Mouse (Mus musculus) neutrophil, adult 5-6 weeks (primary cell): ENCODE measurements around the gene Anks1. TPM values are rescaled to one million over a fixed set of nuclear protein-coding genes. Genes with fewer than 3 reads are reported as not detected.
A peak's percentile ranks its signal among the peaks of the same experiment; 100 is the strongest.

Experiments
- ATAC-seq: fragments of 151-379, 151-347 bp; 2 replicates; pipeline ENCODE4 v1.8.0; 2017; ENCODE audit warnings: mild to moderate bottlenecking, moderate TSS enrichment; ENCODE audit not compliant: insufficient number of reproducible peaks, poor library complexity, low FRiP score, severe bottlenecking; ENCODE audit errors: extremely low read depth
- total RNA-seq: library from RNA; stranded (forward); fragments of 200-1000 nt; gene quantifications from 2 replicates; pipeline ENCODE4 v1.2.3, GENCODE M21; 2017

The Anks1 gene
- total RNA-seq, result 30.6 and 31.7 TPM in 2 replicates

- peak; percentile 49 for ATAC-seq
Observed at GRCm38 (mm10) chr17:27908888-27909621, at the start of gene Anks1. TSS of gene Anks1 (plus strand) at chr17:27909306.

DNA sequence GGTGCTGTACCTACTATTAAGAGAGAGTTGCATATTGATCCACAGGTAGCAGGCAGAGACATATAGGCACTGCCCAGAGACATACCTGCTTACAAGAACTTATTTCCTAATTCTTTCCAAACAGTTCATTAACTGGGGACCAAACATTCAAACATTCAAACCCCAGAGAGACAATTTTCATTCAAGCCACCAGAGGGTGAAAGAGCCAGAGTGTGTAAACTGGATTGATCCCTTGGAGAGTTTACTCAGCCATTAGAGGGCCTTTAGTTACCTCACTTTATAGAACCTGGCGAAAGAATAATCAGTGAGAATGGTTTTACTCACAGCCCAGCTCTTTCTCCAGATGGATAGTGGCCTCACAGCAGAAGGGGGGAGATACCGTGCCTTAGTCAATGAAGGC is 43.6 kb upstream of the Anks1 start:
- no peak for ATAC-seq

DNA sequence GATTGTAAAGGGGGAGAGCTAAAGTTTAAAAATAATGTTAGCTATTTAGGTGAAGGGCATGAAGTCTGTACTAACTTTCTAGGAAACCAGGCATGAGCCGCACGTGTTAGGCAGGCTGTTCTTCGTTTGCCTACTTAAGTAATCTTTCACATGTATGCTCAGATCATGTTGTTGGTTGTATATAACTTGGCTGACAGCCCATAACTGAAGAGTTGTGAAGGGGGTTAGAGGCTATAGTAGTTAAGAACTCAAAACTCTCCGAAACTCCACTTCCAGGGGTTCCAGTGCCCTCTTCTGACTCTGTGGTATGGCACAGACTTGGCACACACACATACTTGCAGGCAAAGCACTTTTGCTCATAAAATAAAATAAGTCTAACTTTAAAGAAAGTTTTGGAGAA is 42.4 kb upstream of the Anks1 start:
- ATAC-seq, result no peak

DNA sequence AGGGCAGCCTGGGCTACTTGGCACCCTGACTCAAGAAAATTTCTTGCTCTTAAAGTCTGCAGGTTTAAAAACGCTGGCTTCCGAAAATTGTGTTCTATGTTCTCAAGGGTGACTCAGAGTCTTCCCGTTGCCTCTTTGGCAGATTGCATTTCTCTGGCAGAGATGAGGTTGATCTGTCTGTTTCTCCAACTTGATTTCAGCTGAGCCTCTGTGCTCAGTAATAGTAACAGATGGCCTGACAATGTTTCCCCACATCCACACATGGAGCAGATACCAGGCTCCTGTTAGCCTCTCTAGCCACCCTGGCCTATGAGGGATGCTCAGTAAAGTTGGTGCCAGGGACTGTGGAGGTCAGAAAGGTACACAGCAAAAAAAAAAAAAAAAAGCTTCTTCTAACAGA is 37.3 kb upstream of the Anks1 start:
- no peak for ATAC-seq

- ATAC-seq, result no peak
Observed at GRCm38 (mm10) chr17:27873583-27873982, 35.5 kb upstream of the Anks1 start.

DNA sequence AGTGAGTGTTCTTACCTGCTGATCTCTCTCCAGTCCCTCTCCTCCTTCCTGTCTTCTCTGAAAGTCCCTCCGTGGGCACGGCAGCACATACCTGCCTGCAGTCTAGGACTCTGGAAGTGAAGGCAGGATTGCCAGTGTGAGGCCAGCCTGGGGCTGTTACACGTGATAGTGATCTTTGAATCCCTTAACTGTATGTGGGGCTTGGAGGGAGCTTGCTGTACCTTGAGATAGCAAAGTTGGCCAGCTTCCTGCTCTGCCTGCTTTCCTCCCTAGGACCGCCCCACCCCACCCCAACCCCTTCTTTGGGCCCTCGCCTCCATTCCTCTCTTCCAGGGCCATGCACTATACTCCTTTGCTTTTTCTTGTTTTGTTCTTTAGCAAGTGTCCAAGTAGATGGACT is 34.6 kb upstream of the Anks1 start:
- ATAC-seq, result no peak

DNA sequence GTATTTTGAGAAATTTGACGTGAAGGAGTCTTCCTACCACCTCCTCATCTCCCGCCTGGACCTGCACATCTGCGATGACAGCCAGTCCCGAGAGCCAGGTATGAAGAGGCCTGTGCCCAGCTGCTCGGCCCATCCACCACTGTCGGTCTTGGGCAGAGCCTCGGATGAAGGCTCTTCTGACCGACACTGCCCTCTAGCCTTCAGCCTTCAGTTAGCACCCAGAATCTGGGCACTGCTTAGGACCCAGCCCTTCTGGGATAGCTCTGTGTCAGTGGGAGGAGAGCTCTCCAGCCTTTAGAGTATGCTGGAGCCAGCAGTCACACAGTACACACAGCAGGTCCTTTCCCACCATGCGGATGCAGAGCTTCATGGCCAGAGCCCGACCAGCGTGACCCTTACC is 27.6 kb upstream of the Anks1 start:
- ATAC-seq, result no peak

DNA sequence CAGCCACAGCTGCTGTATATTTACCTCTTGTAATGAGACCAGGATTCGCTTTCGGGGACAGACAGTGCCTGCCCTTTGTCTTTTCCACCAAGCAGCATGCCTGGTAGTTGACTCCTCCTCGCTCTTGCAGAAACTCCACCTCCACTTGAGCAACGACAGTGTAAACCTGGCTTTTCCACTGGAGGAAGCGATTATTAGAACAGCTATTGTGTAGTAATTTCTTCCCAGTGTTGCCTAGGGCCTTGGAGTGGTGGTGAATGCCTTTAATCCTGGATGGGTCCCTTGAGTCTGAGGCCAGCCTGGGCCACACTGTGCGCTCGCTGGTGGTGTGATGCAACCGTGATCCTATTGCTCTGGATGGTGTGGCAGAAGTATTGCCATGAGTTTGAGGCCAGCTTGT is 26.0 kb upstream of the Anks1 start:
- ATAC-seq, result no peak

DNA sequence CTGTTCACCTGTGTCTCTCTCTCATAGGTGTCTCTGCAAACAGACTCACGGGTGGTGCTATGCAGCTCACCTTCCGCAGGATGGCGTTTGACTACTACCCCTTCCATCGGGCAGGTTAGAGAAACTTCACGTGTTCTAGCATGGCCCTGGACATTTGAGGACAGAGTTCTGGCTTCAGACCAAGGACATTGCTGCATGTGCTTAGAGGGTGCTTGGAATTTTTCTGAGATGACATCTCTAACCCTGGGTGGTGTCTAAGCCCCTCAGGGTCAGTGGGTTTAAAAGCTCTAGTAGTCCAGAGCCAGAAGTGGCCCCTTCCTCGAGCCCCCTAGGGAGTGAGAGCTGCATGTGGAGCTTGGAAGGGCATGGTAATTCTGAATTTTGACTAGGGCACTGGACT is 25.1 kb upstream of the Anks1 start:
- ATAC-seq, result no peak

GRCm38 (mm10) chr17:27886499-27887210 is 22.5 kb upstream of the Anks1 start:
- ATAC-seq, result no peak

DNA sequence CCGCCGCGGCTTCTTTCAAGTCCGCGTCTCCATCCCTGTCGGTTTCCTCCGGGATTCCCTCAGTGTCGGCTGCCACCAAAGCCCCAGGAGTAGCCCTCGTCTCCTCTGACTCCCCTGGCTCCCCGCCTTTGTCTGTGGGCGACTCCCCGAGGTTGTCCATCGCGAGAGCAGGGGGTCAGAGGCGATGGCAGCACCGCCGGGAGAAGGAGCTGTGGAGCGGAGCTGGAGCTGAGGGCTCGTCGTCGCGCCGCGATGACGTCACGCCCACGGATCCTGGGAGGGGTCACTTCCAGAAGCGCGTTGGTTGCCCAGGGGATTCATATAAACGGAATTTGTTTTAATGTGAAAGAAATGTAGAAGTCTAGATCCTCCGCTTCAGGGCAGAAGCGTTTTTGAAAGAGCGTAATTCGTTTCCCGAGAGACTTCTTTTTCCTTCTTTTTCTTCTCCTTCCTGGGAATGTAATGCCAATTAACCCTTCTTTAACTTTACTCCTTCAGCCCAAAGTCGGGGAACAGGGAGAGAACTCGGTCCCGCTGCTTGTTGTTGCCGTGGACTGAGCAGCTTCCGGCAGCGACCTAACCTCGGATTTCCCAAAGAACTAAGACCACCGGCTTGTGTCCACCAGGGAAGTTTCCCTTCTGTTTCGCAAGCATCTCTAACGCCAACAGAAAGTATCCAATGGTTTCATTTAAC is 1.4 kb upstream of the Anks1 start:
- peak; percentile 40 for ATAC-seq

DNA sequence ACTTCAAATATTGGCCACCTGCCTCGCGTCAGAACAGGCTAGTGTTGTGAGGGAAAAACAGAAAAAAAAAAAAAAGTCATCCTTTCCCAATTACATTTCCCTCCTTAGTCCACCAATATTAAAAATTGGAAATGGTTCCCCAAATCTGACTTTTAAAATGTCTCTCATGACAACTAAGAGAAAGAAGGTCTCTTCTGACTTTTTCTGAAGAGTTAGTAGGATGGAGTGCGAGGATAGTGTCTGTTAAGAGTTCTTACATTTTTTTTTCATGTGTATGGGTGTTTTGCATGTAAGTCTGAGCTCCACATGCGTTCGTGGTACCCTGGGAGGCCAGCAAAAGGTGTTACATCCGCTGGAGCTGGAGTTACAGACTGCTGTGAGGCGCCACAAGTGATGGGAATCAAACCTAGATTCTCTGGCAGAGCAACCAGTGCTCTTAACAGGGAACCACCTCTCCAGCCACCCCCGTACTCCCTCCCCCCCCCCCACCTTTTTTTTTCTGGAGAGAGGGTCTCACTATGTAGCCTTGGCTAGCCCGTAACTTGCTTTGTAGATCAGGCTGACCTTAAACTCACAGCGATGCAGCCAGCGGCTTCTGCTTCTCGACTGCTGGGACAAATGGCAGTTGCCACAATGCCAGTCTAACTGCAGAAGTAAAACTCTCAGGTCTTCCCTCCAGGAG is 759 bp upstream of the Anks1 start:
- peak; percentile 38; the same call in 1 of the 2 replicates for ATAC-seq

- peak; percentile 11; the same call in 1 of the 2 replicates for ATAC-seq
Observed at GRCm38 (mm10) chr17:27909622-27910500, 755 bp downstream of the Anks1 start, which contains the start of gene Taf11. TSS of gene Taf11 (minus strand) at chr17:27909844.

- no peak for ATAC-seq
Observed at GRCm38 (mm10) chr17:27911371-27911770, 2.3 kb downstream of the Anks1 start.

DNA sequence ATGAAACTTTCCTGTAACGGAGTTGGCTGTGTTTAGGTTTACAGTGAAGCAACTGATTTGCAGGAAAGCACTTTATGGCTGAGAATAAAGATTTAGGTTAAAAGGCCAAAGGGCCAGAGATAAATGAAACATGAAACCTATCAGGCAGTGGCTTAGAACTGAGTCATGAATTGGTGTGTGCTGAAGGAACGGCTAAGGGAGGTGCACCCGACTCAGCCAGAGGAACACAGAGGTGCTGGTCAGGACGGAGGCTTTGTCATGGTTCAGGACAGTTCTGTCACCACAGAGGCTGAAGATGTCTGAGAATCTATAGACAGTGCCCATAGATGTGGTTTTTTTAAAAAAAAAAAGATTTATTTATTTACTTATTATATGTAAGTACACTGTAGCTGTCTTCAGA is 5.6 kb downstream of the Anks1 start:
- no peak for ATAC-seq

- no peak for ATAC-seq
Observed at GRCm38 (mm10) chr17:27916366-27916765, 7.3 kb downstream of the Anks1 start.

DNA sequence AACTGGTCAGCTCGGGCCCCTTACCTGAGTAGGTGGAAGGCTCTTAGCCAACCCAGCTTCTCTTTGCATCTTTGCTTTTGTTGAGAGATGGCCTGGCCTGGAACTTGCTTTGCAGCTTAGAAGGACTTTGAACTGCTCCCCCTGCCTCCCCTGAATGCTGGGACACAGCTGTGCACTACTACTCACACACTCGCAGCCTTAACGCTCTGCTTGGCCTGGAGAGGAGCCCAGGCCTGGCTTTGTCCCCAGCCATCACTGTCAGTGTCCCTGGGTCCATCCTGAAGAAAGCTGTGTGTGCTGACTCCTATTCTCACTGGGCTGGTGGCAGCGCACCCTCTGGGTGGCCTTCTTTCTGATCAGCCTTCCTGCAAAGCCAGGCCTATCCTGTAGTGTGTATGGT is 11.6 kb downstream of the Anks1 start:
- ATAC-seq, result no peak

GRCm38 (mm10) chr17:27922174-27922712 is 13.1 kb downstream of the Anks1 start:
- ATAC-seq, result no peak
